Mouse (Mus musculus): ENCODE data around the gene Ubqln1. TPM values are rescaled to one million over a fixed set of nuclear protein-coding genes. Genes with fewer than 3 reads are reported as not detected.
"Not testable (repeated sequence)": the region's sequence is repeated elsewhere in the genome, so short reads cannot be mapped to it uniquely, and the experiment has no call there.

The Ubqln1 gene
- polyA plus RNA-seq, 1 experiment from 2014 or later: 80.2 TPM

GRCm38 (mm10) chr13:58149033-58149558 is 66.4 kb downstream of the Ubqln1 start:
- H3K27ac ChIP-seq (ENCODE audit: low read length): no peak overlapping the region

GRCm38 (mm10) chr13:58148256-58148831 is 67.1 kb downstream of the Ubqln1 start:
- no peaks in the 10 kb centered on the region for H3K9me3 ChIP-seq (ENCODE audit: control insufficient read depth, low read length)
- peak overlapping the region; percentile 72 for H3K4me2 ChIP-seq (ENCODE audit: low read depth, low read length)
- H3K9ac ChIP-seq (ENCODE audit: low read depth, low read length): peak overlapping the region; percentile 53; the same call in 1 of the 2 replicates
- H3K36me3 ChIP-seq (ENCODE audit: control insufficient read depth, insufficient read depth, low read length): no peaks in the 10 kb centered on the region
- no peaks in the 10 kb centered on the region for H3K27me3 ChIP-seq (replicated peaks; ENCODE audit: control insufficient read depth, insufficient read depth, low read length)
- no peak overlapping the region for H3K27ac ChIP-seq (ENCODE audit: low read length)
- peaks cover 6% of the 10 kb centered on the region for H3K4me1 ChIP-seq (ENCODE audit: control insufficient read depth, insufficient read depth, low read length)
- under 1% methylated on average over 17 of the region's 17 CpGs for WGBS
- ATAC-seq: peak; percentile 89
- H3K4me3 ChIP-seq (ENCODE audit: low read length): peak overlapping the region; percentile 43

More at GRCm38 (mm10) chr13:58149033-58149558, 66.4 kb downstream of the Ubqln1 start:
- Histone ChIP-seq H3K4me2 (ENCODE audit: low read depth, low read length) (peak overlapping the region; percentile 72), H3K4me1 (ENCODE audit: control insufficient read depth, insufficient read depth, low read length) (peaks cover 6% of the 10 kb centered on the region), H3K9me3 (ENCODE audit: control insufficient read depth, low read length) (no peaks in the 10 kb centered on the region), H3K36me3 (ENCODE audit: control insufficient read depth, insufficient read depth, low read length) (no peaks in the 10 kb centered on the region), H3K9ac (ENCODE audit: low read depth, low read length) (no peak overlapping the region), H3K27me3 (replicated peaks; ENCODE audit: control insufficient read depth, insufficient read depth, low read length) (no peaks in the 10 kb centered on the region), H3K4me3 (ENCODE audit: low read length) (peak overlapping the region; percentile 43)
- ATAC-seq: peak; percentile 72
- 44% methylated on average over 5 of the region's 5 CpGs for WGBS

DNA sequence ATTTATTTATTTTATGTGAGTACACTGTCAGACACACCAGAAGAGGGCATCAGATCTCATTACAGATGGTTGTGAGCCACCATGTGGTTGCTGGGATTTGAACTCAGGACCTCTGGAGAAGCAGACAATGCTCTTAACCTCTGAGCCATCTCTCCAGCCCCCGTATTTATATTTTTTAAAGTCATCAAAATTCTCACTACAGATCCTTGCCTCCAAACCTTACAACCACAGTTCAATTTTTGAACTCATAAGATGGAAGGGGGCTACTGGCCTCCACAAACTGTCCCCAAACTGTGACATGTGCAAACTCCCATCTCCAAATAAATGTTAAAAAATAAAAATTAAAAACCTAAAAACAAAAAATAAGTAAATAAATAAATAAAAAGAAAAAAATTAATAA is 67.7 kb downstream of the Ubqln1 start:
- 81% methylated on average over 1 of the region's 1 CpGs for WGBS

DNA sequence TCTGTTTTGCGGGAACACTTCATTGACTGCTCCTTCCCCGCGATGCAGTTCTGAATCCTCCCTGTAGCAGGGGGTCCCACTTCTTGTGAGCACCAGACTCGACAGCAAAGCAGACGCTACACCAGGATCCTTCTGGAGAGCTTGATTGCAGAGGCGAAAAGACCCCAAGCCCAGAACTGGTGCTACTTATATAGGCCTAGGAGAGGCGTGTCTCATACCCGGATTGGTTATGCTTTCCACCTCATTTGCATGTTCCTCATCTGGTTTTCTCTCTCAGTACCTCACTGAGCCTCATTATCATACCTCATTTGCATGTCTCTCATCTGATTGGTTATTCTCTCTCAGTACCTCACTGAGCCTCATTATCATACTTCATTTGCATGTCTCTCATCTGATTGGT is 68.8 kb downstream of the Ubqln1 start:
- H3K9ac ChIP-seq (ENCODE audit: low read depth, low read length); ATAC-seq; H3K36me3 ChIP-seq (ENCODE audit: control insufficient read depth, insufficient read depth, low read length); H3K9me3 ChIP-seq (ENCODE audit: control insufficient read depth, low read length); H3K4me1 ChIP-seq (ENCODE audit: control insufficient read depth, insufficient read depth, low read length); H3K27ac ChIP-seq (ENCODE audit: low read length); H3K4me3 ChIP-seq (ENCODE audit: low read length); H3K27me3 ChIP-seq (replicated peaks; ENCODE audit: control insufficient read depth, insufficient read depth, low read length); H3K4me2 ChIP-seq (ENCODE audit: low read depth, low read length): not testable (repeated sequence)
- 95% methylated on average over 8 of the region's 8 CpGs for WGBS

More for the DNA sequence above, 67.7 kb downstream of the Ubqln1 start:
- no peaks in the 10 kb centered on the region for H3K27me3 ChIP-seq (replicated peaks; ENCODE audit: control insufficient read depth, insufficient read depth, low read length)
- ATAC-seq: no peak
- H3K4me1 ChIP-seq (ENCODE audit: control insufficient read depth, insufficient read depth, low read length): peaks cover 6% of the 10 kb centered on the region
- H3K27ac ChIP-seq (ENCODE audit: low read length): no peak overlapping the region
- no peak overlapping the region for H3K4me2 ChIP-seq (ENCODE audit: low read depth, low read length)
- H3K4me3 ChIP-seq (ENCODE audit: low read length): no peak overlapping the region
- no peaks in the 10 kb centered on the region for H3K36me3 ChIP-seq (ENCODE audit: control insufficient read depth, insufficient read depth, low read length)
- H3K9me3 ChIP-seq (ENCODE audit: control insufficient read depth, low read length): no peaks in the 10 kb centered on the region
- H3K9ac ChIP-seq (ENCODE audit: low read depth, low read length): no peak overlapping the region

GRCm38 (mm10) chr13:58131692-58132091 is 83.8 kb downstream of the Ubqln1 start:
- 47% methylated on average over 3 of the region's 3 CpGs for WGBS
- Histone ChIP-seq H3K27me3 (replicated peaks; ENCODE audit: control insufficient read depth, insufficient read depth, low read length) (no peaks in the 10 kb centered on the region), H3K4me3 (ENCODE audit: low read length) (no peak overlapping the region), H3K9me3 (ENCODE audit: control insufficient read depth, low read length) (no peaks in the 10 kb centered on the region), H3K4me2 (ENCODE audit: low read depth, low read length) (no peak overlapping the region), H3K27ac (ENCODE audit: low read length) (no peak overlapping the region), H3K36me3 (ENCODE audit: control insufficient read depth, insufficient read depth, low read length) (no peaks in the 10 kb centered on the region), H3K9ac (ENCODE audit: low read depth, low read length) (no peak overlapping the region), H3K4me1 (ENCODE audit: control insufficient read depth, insufficient read depth, low read length) (0 out of 2 replicates have a peak, but pooled peaks cover 5% of the 10 kb centered on the region)
- ATAC-seq: no peak

GRCm38 (mm10) chr13:58129687-58130246 is 85.7 kb downstream of the Ubqln1 start:
- peaks cover 9% of the 10 kb centered on the region for H3K4me1 ChIP-seq (ENCODE audit: control insufficient read depth, insufficient read depth, low read length)
- 22% methylated on average over 4 of the region's 4 CpGs for WGBS
- peak overlapping the region; percentile 99 for H3K9ac ChIP-seq (ENCODE audit: low read depth, low read length)
- no peaks in the 10 kb centered on the region for H3K9me3 ChIP-seq (ENCODE audit: control insufficient read depth, low read length)
- peak overlapping the region; percentile 50 for H3K4me2 ChIP-seq (ENCODE audit: low read depth, low read length)
- peak overlapping the region; percentile 98 for H3K27ac ChIP-seq (ENCODE audit: low read length)
- no peaks in the 10 kb centered on the region for H3K36me3 ChIP-seq (ENCODE audit: control insufficient read depth, insufficient read depth, low read length)
- no peaks in the 10 kb centered on the region for H3K27me3 ChIP-seq (replicated peaks; ENCODE audit: control insufficient read depth, insufficient read depth, low read length)
- no peak for ATAC-seq
- H3K4me3 ChIP-seq (ENCODE audit: low read length): peak overlapping the region; percentile 98

DNA sequence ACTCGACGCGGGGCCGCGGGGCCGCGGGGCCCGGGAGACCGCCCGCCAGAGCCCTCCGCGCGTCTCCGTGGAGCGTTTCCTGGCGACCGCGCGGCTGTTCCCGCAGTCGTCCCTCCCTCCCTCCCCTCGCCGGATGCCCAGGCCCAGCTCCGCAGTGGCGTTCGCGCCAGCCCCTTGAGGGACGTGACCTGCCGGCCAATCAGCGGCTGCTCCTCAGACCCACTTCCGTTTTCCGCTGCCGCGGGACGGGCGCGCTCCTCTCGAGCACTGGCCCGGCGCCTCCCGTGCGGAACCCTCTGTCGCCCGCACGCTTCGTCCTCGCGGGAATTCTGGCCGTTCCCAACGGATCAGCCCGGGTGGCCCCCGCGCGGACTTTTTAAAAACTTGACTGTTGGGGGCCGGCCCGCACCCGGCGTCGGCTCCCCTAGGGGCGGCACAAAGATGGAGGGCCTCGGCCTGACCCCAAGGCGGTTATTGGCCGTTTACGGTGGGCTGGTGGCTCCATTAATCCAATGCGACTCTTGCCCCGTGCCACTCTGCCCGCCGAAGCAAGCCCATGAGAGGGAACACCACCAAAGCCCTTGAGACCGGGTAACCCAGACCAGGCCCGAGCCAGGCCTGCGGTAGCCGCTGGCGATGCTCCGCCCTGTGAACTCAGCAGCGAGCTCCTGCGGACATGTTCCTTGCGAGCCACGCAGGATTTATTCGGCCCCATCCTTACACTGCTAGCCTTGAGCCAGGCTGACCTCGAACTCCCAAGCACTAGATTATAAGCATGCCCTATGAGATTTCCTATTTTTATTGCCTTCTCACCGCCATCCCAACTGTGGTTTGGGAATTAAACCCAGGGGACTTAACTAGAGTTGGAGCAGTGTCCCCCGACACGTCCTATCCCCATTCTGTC is 86.4 kb downstream of the Ubqln1 start:
- H3K4me3 ChIP-seq (ENCODE audit: low read length): peak overlapping the region; percentile 98
- ATAC-seq: peak; percentile 98
- H3K27ac ChIP-seq (ENCODE audit: low read length): peak overlapping the region; percentile 98
- H3K4me2 ChIP-seq (ENCODE audit: low read depth, low read length): peak overlapping the region; percentile 50
- H3K9ac ChIP-seq (ENCODE audit: low read depth, low read length): peak overlapping the region; percentile 99
- no peaks in the 10 kb centered on the region for H3K9me3 ChIP-seq (ENCODE audit: control insufficient read depth, low read length)
- H3K4me1 ChIP-seq (ENCODE audit: control insufficient read depth, insufficient read depth, low read length): peaks cover 11% of the 10 kb centered on the region
- no peaks in the 10 kb centered on the region for H3K27me3 ChIP-seq (replicated peaks; ENCODE audit: control insufficient read depth, insufficient read depth, low read length)
- under 1% methylated on average over 61 of the region's 83 CpGs for WGBS
- H3K36me3 ChIP-seq (ENCODE audit: control insufficient read depth, insufficient read depth, low read length): no peaks in the 10 kb centered on the region

GRCm38 (mm10) chr13:58128396-58128767 is 87.1 kb downstream of the Ubqln1 start, which contains the start of gene Hnrnpa0:
TSS of gene Hnrnpa0 (minus strand) at chr13:58128556.
- under 1% methylated on average over 48 of the region's 62 CpGs for WGBS
- Histone ChIP-seq H3K9me3 (ENCODE audit: control insufficient read depth, low read length) (no peaks in the 10 kb centered on the region), H3K27ac (ENCODE audit: low read length) (peak within 1 kb of the TSS; percentile 98), H3K4me2 (ENCODE audit: low read depth, low read length) (peak within 1 kb of the TSS; percentile 68), H3K9ac (ENCODE audit: low read depth, low read length) (peak within 1 kb of the TSS; percentile 99), H3K36me3 (ENCODE audit: control insufficient read depth, insufficient read depth, low read length) (no peaks in the 10 kb centered on the region), H3K4me1 (ENCODE audit: control insufficient read depth, insufficient read depth, low read length) (peaks cover 17% of the 10 kb centered on the region), H3K27me3 (replicated peaks; ENCODE audit: control insufficient read depth, insufficient read depth, low read length) (no peaks in the 10 kb centered on the region), H3K4me3 (ENCODE audit: low read length) (peak within 1 kb of the TSS; percentile 98)
- peak; percentile 94 for ATAC-seq

DNA sequence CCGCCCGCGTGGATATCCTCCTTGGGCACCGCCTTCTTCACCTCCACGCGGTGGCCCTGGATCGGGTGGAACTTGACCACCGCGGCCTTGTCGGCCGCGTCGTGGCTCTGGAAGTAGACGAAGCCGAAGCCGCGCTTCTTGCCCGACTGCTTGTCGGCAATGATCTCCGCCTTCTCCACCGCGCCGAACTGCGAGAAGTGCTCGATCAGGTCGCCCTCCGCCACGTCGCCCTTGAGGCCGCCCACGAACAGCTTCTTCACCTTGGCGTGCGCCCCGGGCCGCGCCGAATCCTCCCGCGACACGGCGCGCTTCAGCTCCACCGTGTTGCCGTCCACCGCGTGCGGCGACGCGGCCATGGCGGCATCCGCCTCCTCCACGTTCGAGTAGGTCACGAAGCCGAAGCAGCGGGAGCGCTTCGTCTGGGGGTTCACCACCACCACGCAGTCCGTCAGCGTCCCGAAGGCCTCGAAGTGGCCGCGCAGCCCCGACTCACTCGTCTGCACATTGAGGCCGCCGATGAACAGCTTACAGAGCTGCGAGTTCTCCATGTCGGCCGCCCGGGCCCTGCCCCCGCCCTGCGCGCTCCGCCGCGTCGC is 87.6 kb downstream of the Ubqln1 start:
- peak; percentile 30 for ATAC-seq
- under 1% methylated on average over 81 of the region's 81 CpGs for WGBS
- H3K27ac ChIP-seq (ENCODE audit: low read length): peak overlapping the region; percentile 98

More for the DNA sequence above, 87.6 kb downstream of the Ubqln1 start:
- H3K27me3 ChIP-seq (replicated peaks; ENCODE audit: control insufficient read depth, insufficient read depth, low read length): no peaks in the 10 kb centered on the region
- H3K4me3 ChIP-seq (ENCODE audit: low read length): peak overlapping the region; percentile 98
- H3K36me3 ChIP-seq (ENCODE audit: control insufficient read depth, insufficient read depth, low read length): no peaks in the 10 kb centered on the region
- peak overlapping the region; percentile 68 for H3K4me2 ChIP-seq (ENCODE audit: low read depth, low read length)
- H3K9me3 ChIP-seq (ENCODE audit: control insufficient read depth, low read length): no peaks in the 10 kb centered on the region
- H3K9ac ChIP-seq (ENCODE audit: low read depth, low read length): peak overlapping the region; percentile 99
- H3K4me1 ChIP-seq (ENCODE audit: control insufficient read depth, insufficient read depth, low read length): peaks cover 18% of the 10 kb centered on the region
